11 mouse cellular contexts compared by ENCODE assay signal in the genomic region with DNA sequence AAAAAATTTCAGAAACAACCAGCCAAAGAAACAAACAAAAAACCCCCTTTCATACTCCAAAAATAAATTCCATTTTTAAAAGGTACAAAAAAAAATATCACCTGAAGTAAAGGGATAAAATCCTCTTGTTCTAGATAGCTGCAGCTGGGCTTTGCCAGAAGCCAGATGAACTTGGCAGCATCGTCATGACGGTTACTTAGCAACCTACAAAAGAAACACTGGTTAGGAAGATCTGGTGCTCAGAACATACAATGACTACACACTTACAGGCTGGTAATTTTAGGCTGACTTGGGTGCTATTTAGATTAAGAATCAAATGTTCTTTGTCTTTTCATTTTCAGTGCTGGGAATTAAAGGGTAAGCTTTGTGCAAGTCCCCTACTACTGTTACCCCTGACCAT.
DNase-seq lines count a peak whose midpoint lies in the region; ATAC-seq and TF ChIP-seq lines count a peak whose summit lies in the region.
"Had no signal": no experiment of that assay in that cellular context is flagged by ENCODE, and none has a peak within 500 bp of the region (broad histone marks: within the 10 kb centered on the region; RNA-seq: fewer than 3 reads in every experiment).

No protein-coding gene starts in this region.

- whole genome bisulfite sequencing in midbrain, postnatal 0 days, result 44% methylated on average over 2 of the region's 2 CpGs
- WGBS in midbrain, embryonic 10.5 days, result 90% methylated on average over 2 of the region's 2 CpGs
- 76% methylated on average over 2 of the region's 2 CpGs for WGBS in kidney, embryonic 15.5 days

- no peak overlapping the region for H3K27ac ChIP-seq in midbrain, postnatal 0 days (ENCODE audit: low read depth, low read length)
- H3K27ac ChIP-seq in midbrain, embryonic 10.5 days (replicated peaks), result no peak overlapping the region
- H3K27ac ChIP-seq in kidney, embryonic 15.5 days, result no peak overlapping the region

- ATAC-seq in frontal cortex, adult (ENCODE audit: low TSS enrichment), result peak; percentile 85
- no peak for ATAC-seq in midbrain, postnatal 0 days (ENCODE audit: low FRiP score)
- no peak for ATAC-seq in kidney, embryonic 15.5 days (replicated peaks; ENCODE audit: low FRiP score)

- no peaks in the 10 kb centered on the region for H3K9me3 ChIP-seq in midbrain, postnatal 0 days (ENCODE audit: low read length)
- H3K9me3 ChIP-seq in midbrain, embryonic 10.5 days (replicated peaks), result no peaks in the 10 kb centered on the region
- no peaks in the 10 kb centered on the region for H3K9me3 ChIP-seq in kidney, embryonic 15.5 days (replicated peaks)

- no peaks in the 10 kb centered on the region for H3K27me3 ChIP-seq in midbrain, postnatal 0 days (ENCODE audit: insufficient read depth, low read length)
- no peaks in the 10 kb centered on the region for H3K27me3 ChIP-seq in midbrain, embryonic 10.5 days (ENCODE audit: low read depth, poor library complexity, severe bottlenecking)
- no peaks in the 10 kb centered on the region for H3K27me3 ChIP-seq in kidney, embryonic 15.5 days

- H3K4me1 ChIP-seq in midbrain, postnatal 0 days (ENCODE audit: insufficient read depth, low read length), result no peaks in the 10 kb centered on the region
- 0 out of 2 replicates have a peak, but pooled peaks cover 2% of the 10 kb centered on the region for H3K4me1 ChIP-seq in midbrain, embryonic 10.5 days
- 0 out of 2 replicates have a peak, but pooled peaks cover 2% of the 10 kb centered on the region for H3K4me1 ChIP-seq in kidney, embryonic 15.5 days

- DNase-seq in frontal cortex, postnatal 14 days (ENCODE audit: low spot score in 2 of 2), result no peak
- peak; percentile 72 for DNase-seq in midbrain, postnatal 0 days (ENCODE audit: low spot score)
- no peak for DNase-seq in midbrain, embryonic 10.5 days (ENCODE audit: low spot score)
- DNase-seq in layer of hippocampus, adult 8-10 months (ENCODE audit: low spot score in 2 of 2), result peak; percentile 56 to 59
- peak; percentile 57 for DNase-seq in skeletal muscle tissue, adult 2 months (ENCODE audit: low read depth, low spot score)
- no peak for DNase-seq in thymus, postnatal 0 days (ENCODE audit: low spot score)
- DNase-seq: cerebellum, adult 11 months; lung, postnatal 36 days had no signal

- H3K9ac ChIP-seq in midbrain, postnatal 0 days (replicated peaks; ENCODE audit: low read length, poor library complexity, severe bottlenecking), result no peak overlapping the region
- no peak overlapping the region for H3K9ac ChIP-seq in kidney, embryonic 15.5 days

- no peak overlapping the region for H3K4me3 ChIP-seq in midbrain, postnatal 0 days (ENCODE audit: low read depth, low read length)
- H3K4me3 ChIP-seq in midbrain, embryonic 10.5 days, result no peak overlapping the region
- no peak overlapping the region for H3K4me3 ChIP-seq in kidney, embryonic 15.5 days (replicated peaks)
- H3K4me3 ChIP-seq: erythroblast, embryonic 14.5 days had no signal

- H3K4me2 ChIP-seq in midbrain, postnatal 0 days (ENCODE audit: low read depth, low read length, poor library complexity, severe bottlenecking), result no peak overlapping the region
- no peak overlapping the region for H3K4me2 ChIP-seq in kidney, embryonic 15.5 days

- TF ChIP-seq CTCF in midbrain, postnatal 0 days (IDR thresholded peaks at IDR 0.05), result no peak

- peaks cover 10% of the 10 kb centered on the region for H3K36me3 ChIP-seq in midbrain, postnatal 0 days (ENCODE audit: insufficient read depth, low read length)
- H3K36me3 ChIP-seq in midbrain, embryonic 10.5 days, result peaks cover 26% of the 10 kb centered on the region
- peaks cover 57% of the 10 kb centered on the region for H3K36me3 ChIP-seq in kidney, embryonic 15.5 days

Comparison
In these comparisons a context has a peak if more than half of its experiments do, and no peak if none do; other contexts are left out.
1. DNase-seq: peak in midbrain, postnatal 0 days (single experiment), layer of hippocampus, adult 8-10 months (2 of 2) and skeletal muscle tissue, adult 2 months (single experiment); none in frontal cortex, postnatal 14 days (0 of 2), midbrain, embryonic 10.5 days (single experiment) and thymus, postnatal 0 days (single experiment).